Mouse (Mus musculus): ENCODE results near the gene Pold1.

DNA sequence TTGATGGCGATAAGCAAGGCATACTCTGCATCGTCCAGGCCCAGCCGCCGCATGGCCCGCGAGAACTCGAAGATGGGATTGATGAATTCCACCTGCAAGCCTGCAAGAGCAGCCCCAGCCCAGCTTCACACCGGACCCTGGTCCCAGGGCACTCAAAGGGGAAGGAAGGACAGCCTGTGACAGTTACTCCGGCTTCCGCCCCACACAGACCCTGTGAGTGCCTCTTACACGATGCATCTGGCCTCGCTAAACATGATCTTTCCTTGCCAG lies 1.7 kb upstream of the Pold1 start:
- TF ChIP-seq CTCF (IDR thresholded peaks at IDR 0.05) (no peak), EP300 (IDR thresholded peaks at IDR 0.05) (no peak)

Measured in lung, postnatal 0 days (tissue).